Mouse (Mus musculus): ENCODE measurements around the gene Cst8. TPM values are rescaled to one million over a fixed set of nuclear protein-coding genes. Genes with fewer than 3 reads are reported as not detected.

The Cst8 gene
- polyA plus RNA-seq, 1 experiment, result not detected

DNA sequence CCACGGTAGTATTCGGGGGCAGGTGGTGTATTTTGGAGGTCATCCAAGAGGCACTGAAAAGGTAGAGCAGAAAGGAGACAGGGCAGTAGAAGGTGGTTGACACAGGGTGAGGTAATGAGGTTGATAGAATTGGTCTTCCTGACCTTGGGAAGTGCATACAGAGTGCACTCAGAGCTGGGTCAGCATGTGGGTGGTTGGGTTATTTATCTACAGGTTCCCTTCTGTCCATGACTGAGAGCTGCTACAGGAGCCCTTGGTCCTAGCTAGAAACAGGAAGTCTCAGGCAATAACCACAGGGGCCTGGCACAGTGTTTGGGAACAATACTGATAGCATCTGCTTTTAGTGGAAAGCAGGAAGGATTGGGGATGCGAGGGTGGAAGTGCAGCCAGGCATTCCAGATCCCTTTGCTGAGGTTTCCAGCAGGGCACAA, 2.9 kb downstream of the Cst8 start:
- Histone ChIP-seq H3K4me3 (ENCODE audit: insufficient read depth, low read depth, low read length) (no peak overlapping the region), H3K27ac (ENCODE audit: insufficient read depth, low read depth, low read length) (no peak overlapping the region), H3K4me1 (ENCODE audit: control insufficient read depth, insufficient read depth, low read length) (no peaks in the 10 kb centered on the region)
- TF ChIP-seq CTCF (IDR thresholded peaks at IDR 0.05; ENCODE audit: insufficient read depth, low read depth, low read length) (no peak), POLR2A (IDR thresholded peaks at IDR 0.05; ENCODE audit: insufficient read depth, low read depth, low read length) (no peak)
- 55% methylated on average over 3 of the region's 3 CpGs for WGBS

DNA sequence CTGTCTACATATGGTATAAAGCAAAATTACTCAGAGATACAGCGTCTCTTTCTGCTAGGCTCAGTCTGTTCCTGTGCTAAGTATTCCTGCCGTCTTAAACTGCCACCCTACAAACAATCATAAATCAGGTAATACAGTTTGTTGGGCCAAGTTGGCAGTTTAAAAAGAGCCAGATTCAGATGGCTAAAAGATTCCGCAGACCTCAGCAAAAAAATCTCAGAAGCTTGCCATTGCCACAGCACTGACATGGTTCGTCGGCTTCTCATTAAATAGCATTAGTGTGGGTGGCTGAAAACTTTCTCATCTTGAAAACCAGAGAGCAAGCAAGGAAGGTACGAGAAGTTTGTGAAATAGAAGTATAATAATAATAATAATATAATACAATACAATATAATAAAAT, 8.1 kb downstream of the Cst8 start:
- WGBS, result 72% methylated on average over 6 of the region's 6 CpGs
- no peak for TF ChIP-seq CTCF (IDR thresholded peaks at IDR 0.05; ENCODE audit: insufficient read depth, low read depth, low read length)
- TF ChIP-seq POLR2A (IDR thresholded peaks at IDR 0.05; ENCODE audit: insufficient read depth, low read depth, low read length), result no peak

DNA sequence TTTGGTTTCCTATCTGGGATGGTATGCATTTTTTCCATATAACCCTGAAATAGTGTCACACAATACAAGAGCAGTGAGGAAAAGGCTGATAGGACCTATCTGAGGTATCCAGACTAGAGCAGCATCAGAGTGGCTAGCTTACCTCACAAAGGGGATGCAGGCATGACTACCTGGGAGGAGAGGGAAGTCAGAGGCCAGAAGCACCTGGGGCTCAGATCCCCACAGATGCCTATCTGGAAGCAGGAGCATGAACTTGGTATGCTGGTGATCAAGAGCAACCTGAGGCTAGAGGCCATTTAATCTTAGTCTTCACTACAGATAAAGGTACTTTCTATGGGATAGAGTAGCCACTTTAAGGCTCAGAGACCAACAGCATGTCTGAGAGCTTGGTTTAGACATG, 21.3 kb downstream of the Cst8 start, which contains the start of gene Cst13:
TSS of gene Cst13 (plus strand) at position 173 of the 400 bp plus-strand sequence.
- TF ChIP-seq CTCF (IDR thresholded peaks at IDR 0.05; ENCODE audit: insufficient read depth, low read depth, low read length), result no peak
- no peak for TF ChIP-seq POLR2A (IDR thresholded peaks at IDR 0.05; ENCODE audit: insufficient read depth, low read depth, low read length)
- H3K4me3 ChIP-seq (ENCODE audit: insufficient read depth, low read depth, low read length), result no peak within 1 kb of the TSS
- no peak within 1 kb of the TSS for H3K27ac ChIP-seq (ENCODE audit: insufficient read depth, low read depth, low read length)
- H3K4me1 ChIP-seq (ENCODE audit: control insufficient read depth, insufficient read depth, low read length), result no peaks in the 10 kb centered on the region

More for the DNA sequence above, 8.1 kb downstream of the Cst8 start:
- no peak overlapping the region for H3K4me3 ChIP-seq (ENCODE audit: insufficient read depth, low read depth, low read length)
- no peaks in the 10 kb centered on the region for H3K4me1 ChIP-seq (ENCODE audit: control insufficient read depth, insufficient read depth, low read length)
- H3K27ac ChIP-seq (ENCODE audit: insufficient read depth, low read depth, low read length), result no peak overlapping the region

DNA sequence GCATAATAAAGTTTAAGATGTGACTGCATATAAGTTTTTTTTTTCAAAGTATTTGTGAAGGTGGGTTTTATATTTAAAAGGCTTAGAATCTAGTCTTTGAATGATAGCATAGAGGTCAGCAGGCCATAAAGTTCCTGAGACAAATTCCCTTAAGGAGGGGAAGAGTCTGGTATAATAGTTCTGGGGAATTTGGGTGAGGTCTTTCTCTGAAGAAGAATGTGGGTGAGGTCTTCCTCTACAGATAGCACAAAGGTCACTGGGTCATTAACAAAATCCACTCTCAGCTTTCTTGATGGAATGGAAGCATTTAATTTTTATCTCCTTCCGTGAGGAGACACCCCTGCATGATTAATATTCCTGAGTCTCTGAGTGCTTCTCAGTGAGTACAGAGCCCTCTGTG, 27.4 kb downstream of the Cst8 start:
- no peak overlapping the region for H3K4me3 ChIP-seq (ENCODE audit: insufficient read depth, low read depth, low read length)
- H3K27ac ChIP-seq (ENCODE audit: insufficient read depth, low read depth, low read length), result no peak overlapping the region
- WGBS, result 82% methylated on average over 1 of the region's 1 CpGs
- TF ChIP-seq CTCF (IDR thresholded peaks at IDR 0.05; ENCODE audit: insufficient read depth, low read depth, low read length), result no peak
- no peak for TF ChIP-seq POLR2A (IDR thresholded peaks at IDR 0.05; ENCODE audit: insufficient read depth, low read depth, low read length)
- no peaks in the 10 kb centered on the region for H3K4me1 ChIP-seq (ENCODE audit: control insufficient read depth, insufficient read depth, low read length)

DNA sequence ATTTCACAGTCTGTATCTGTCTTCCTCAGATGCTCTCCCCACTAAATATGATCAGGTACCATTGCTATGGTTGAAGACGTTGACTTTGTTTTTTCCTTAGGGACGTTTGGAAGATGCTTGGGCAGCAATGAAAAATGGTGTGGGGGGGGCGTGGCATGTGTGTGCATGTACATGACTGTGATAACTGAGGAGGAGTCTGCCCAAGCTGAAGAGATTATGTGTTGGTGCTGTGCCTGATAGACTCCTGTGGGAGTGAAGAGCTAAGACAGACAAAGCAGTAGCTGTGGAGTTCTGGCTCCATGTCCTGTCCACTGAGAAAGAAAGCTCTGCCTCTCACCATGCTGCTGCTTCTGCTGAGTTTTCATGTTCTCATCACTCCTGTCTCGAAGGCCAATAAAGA, 36.3 kb downstream of the Cst8 start, which contains the start of gene Cst9:
TSS of gene Cst9 (plus strand) at position 236 of the 400 bp plus-strand sequence.
- Histone ChIP-seq H3K27ac (ENCODE audit: insufficient read depth, low read depth, low read length) (no peak within 1 kb of the TSS), H3K4me3 (ENCODE audit: insufficient read depth, low read depth, low read length) (no peak within 1 kb of the TSS), H3K4me1 (ENCODE audit: control insufficient read depth, insufficient read depth, low read length) (no peaks in the 10 kb centered on the region)
- 73% methylated on average over 4 of the region's 4 CpGs for WGBS
- no peak for TF ChIP-seq POLR2A (IDR thresholded peaks at IDR 0.05; ENCODE audit: insufficient read depth, low read depth, low read length)
- no peak for TF ChIP-seq CTCF (IDR thresholded peaks at IDR 0.05; ENCODE audit: insufficient read depth, low read depth, low read length)

DNA sequence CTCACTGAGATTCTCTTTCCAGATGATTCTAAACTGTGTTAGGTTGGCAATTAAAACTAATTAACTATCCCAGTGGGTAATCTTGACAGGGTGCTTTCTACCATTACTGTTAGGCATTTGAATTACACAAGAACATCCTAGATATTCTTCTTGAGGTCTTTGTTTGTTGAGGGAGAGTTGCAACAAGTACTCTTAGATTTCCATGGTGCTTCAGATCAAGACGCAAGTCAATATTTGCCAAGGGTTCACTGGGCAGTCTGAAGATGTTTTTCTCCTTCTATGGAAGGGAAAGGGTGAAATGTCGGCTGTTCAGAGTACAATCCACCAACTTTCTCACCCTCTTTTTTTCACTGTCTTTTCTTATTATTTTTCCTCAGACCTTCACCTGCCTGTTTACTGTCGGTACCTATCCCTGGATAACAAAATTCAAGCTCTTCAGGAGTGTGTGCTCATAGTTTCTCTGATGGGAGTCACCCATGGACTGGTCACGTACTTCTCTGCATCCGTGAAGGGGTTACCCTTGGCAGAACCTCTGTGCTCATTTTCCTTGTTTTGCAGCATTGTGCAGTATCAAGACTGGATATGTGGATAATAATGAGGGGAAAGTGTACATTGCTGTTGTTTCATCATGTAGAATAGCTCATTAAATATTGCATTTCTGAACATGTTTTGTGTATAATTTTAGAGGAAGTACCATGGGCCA, 39.6 kb downstream of the Cst8 start:
- no peak for TF ChIP-seq POLR2A (IDR thresholded peaks at IDR 0.05; ENCODE audit: insufficient read depth, low read depth, low read length)
- TF ChIP-seq CTCF (IDR thresholded peaks at IDR 0.05; ENCODE audit: insufficient read depth, low read depth, low read length), result no peak
- H3K4me3 ChIP-seq (ENCODE audit: insufficient read depth, low read depth, low read length), result no peak overlapping the region
- WGBS, result 86% methylated on average over 5 of the region's 5 CpGs
- H3K27ac ChIP-seq (ENCODE audit: insufficient read depth, low read depth, low read length), result no peak overlapping the region
- no peaks in the 10 kb centered on the region for H3K4me1 ChIP-seq (ENCODE audit: control insufficient read depth, insufficient read depth, low read length)

DNA sequence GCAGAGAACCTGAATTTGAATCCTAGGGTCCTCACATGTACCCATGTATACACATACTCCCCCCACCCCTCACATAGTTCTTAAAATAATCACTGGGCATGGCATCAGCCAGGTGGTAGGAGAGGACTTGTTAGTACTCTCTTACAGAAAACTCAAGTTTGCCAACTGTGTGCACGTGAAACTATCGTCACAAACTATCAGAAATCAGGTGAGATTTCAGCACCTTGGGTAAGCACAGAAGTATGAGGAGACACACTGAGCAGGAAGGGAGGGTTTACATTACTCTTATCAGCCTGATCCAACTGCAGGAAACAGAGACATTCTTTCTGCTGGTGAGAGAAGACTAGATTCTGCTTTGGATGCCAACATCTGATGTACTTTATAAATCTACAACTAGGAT, 40.6 kb downstream of the Cst8 start:
- H3K4me1 ChIP-seq (ENCODE audit: control insufficient read depth, insufficient read depth, low read length), result no peaks in the 10 kb centered on the region
- H3K27ac ChIP-seq (ENCODE audit: insufficient read depth, low read depth, low read length), result no peak overlapping the region
- TF ChIP-seq POLR2A (IDR thresholded peaks at IDR 0.05; ENCODE audit: insufficient read depth, low read depth, low read length) (no peak), CTCF (IDR thresholded peaks at IDR 0.05; ENCODE audit: insufficient read depth, low read depth, low read length) (no peak)
- H3K4me3 ChIP-seq (ENCODE audit: insufficient read depth, low read depth, low read length), result no peak overlapping the region
- 86% methylated on average over 2 of the region's 2 CpGs for WGBS

DNA sequence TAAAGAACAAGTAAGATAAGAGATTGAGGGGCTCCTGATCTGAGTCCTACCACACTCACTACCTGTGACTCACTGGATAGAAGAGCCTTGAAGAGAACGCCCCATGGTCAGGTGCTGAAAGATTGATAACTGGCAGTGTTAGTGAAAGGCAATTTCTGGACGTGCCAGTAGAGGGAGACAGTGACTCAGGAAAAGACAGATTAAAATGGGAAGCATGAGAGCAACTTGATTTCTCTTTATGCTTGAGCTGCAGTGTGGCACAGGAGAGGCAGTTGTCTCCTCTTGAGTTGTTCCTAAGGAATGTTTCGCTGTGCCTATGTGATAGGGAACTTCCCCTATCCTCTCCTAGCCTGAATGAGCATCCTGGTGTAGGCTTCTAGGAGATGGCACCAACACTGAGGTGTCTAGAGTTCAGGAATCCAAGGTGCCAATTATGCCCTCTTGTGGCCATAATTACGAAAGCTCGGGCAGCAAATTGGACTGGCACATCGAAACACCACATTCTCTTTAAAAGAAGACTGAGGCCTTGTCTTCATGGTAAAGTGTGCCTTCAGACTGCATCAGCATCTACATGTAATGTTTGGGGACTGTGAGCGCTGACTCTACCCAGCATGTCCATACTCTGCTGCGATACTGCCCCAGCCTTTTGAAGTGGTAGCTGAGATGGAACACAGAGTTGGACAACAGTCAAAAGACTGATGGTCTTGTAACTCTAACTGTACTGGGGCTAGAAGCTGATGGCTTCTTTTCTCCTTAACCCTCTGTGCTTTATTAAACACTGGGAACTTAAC, 52.7 kb downstream of the Cst8 start:
- TF ChIP-seq POLR2A (IDR thresholded peaks at IDR 0.05; ENCODE audit: insufficient read depth, low read depth, low read length) (no peak), CTCF (IDR thresholded peaks at IDR 0.05; ENCODE audit: insufficient read depth, low read depth, low read length) (no peak)
- Histone ChIP-seq H3K27ac (ENCODE audit: insufficient read depth, low read depth, low read length) (no peak overlapping the region), H3K4me1 (ENCODE audit: control insufficient read depth, insufficient read depth, low read length) (no peaks in the 10 kb centered on the region), H3K4me3 (ENCODE audit: insufficient read depth, low read depth, low read length) (no peak overlapping the region)
- 25% methylated on average over 8 of the region's 8 CpGs for WGBS

Other genes starting within 250 kb of the Cst8 start
- gene Nxt1, start 126.2 kb upstream of the Cst8 start, polyA plus RNA-seq (2012; ENCODE audit: insufficient read depth, insufficient read length, low replicate concordance, missing spikeins), result not detected in 2 replicates
- gene Gzf1, start 117.8 kb upstream of the Cst8 start, polyA plus RNA-seq (2012; ENCODE audit: insufficient read depth, insufficient read length, low replicate concordance, missing spikeins), result not detected in 2 replicates
- 141 and 208 TPM in 2 replicates for gene Napb, start 66.3 kb upstream of the Cst8 start, polyA plus RNA-seq (2012; ENCODE audit: insufficient read depth, insufficient read length, low replicate concordance, missing spikeins)
- not detected in 2 replicates for gene Cstl1, start 48.4 kb upstream of the Cst8 start, polyA plus RNA-seq (2012; ENCODE audit: insufficient read depth, insufficient read length, low replicate concordance, missing spikeins)
- not detected in 2 replicates for gene Cst11, start 27.3 kb upstream of the Cst8 start, polyA plus RNA-seq (2012; ENCODE audit: insufficient read depth, insufficient read length, low replicate concordance, missing spikeins)
- gene 8030411F24Rik, start 16.8 kb upstream of the Cst8 start, polyA plus RNA-seq (2012; ENCODE audit: insufficient read depth, insufficient read length, low replicate concordance, missing spikeins), result not detected in 2 replicates
- gene Cst12, start 9.4 kb upstream of the Cst8 start, polyA plus RNA-seq (2012; ENCODE audit: insufficient read depth, insufficient read length, low replicate concordance, missing spikeins), result not detected in 2 replicates
- gene Cst13, start 21.3 kb downstream of the Cst8 start, polyA plus RNA-seq (2012; ENCODE audit: insufficient read depth, insufficient read length, low replicate concordance, missing spikeins), result not detected in 2 replicates
- not detected in 2 replicates for gene Cst9, start 36.4 kb downstream of the Cst8 start, polyA plus RNA-seq (2012; ENCODE audit: insufficient read depth, insufficient read length, low replicate concordance, missing spikeins)
- gene 9230104L09Rik, start 66.3 kb downstream of the Cst8 start, polyA plus RNA-seq (2012; ENCODE audit: insufficient read depth, insufficient read length, low replicate concordance, missing spikeins), result not detected in 2 replicates
- 616 and 1,102 TPM in 2 replicates for gene Cst3, start 76.9 kb downstream of the Cst8 start, polyA plus RNA-seq (2012; ENCODE audit: insufficient read depth, insufficient read length, low replicate concordance, missing spikeins)
- gene Gm1330, start 204.5 kb downstream of the Cst8 start, polyA plus RNA-seq (2012; ENCODE audit: insufficient read depth, insufficient read length, low replicate concordance, missing spikeins), result not detected in 2 replicates
- gene Gm10750, start 218.5 kb downstream of the Cst8 start, polyA plus RNA-seq (2012; ENCODE audit: insufficient read depth, insufficient read length, low replicate concordance, missing spikeins), result not detected in 2 replicates

Data from olfactory bulb, adult 2 months (tissue).